Mouse (Mus musculus): Measurements from ENCODE around the gene Clec10a.
A peak's percentile ranks its signal among the peaks of the same experiment; 100 is the strongest.
"Not testable (repeated sequence)": the region's sequence is repeated elsewhere in the genome, so short reads cannot be mapped to it uniquely, and the experiment has no call there.

The Clec10a gene

DNA sequence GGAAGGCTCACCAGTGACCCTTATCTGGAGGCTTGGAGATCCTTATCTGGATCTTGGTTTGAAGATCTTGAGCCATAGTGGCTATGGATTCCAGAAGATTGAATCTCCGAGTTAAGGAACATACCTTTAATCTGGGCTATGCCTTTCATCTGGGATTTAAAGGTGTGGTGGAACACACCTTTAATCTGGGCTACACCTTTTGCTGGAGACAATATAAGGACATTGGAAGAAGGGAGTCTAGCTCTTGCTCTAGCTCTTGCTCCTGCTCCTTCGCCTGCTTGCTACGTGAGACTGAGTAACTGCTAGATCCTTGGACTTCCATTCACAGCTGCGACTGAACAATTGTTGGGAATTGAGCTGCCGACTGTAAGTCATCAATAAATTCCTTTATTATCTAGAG is at the start of gene Clec10a:
Clec10a (plus strand) TSS at position 301 of the 400 bp plus-strand sequence.
- not testable (repeated sequence) for DNase-seq

DNA sequence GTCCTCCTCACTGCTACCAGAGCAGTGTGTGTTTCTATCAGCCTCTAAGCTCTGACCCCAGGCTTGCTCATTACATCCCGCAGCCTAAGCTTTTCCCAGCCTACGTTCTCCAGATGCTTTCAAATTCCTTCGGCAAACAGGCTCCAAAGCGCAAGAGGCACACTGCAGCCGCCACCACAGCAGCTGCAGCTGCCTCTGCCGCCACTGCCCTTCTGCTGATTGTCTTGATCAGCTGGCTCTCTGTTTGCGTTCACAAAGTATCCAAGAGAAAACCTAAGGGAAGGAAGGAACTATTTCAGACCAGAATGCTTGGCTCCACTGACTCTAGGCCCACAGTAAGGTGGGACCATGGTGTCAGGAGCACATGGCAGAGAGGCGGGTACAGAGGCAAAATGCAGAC is 48.9 kb upstream of the Clec10a start:
- no peak for DNase-seq

DNA sequence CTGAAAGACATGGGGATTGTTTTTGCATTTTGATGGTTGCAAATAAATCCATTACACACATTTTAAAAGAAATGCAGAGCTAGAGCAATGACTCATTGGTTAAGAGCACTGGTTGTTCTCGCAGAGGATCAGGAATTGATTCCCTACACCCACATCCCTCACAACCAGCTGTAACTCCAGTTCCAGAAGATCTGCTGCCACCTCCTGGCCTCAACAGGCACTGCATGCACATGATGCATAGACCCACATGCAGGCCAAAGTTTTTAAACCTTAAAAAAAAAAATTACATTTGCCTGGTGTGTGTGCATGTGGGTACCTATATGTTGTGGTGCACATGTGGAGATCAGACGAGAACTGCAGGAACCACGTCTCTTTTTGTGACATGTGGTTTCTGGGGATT is 45.9 kb upstream of the Clec10a start:
- DNase-seq: peak; percentile 59

DNA sequence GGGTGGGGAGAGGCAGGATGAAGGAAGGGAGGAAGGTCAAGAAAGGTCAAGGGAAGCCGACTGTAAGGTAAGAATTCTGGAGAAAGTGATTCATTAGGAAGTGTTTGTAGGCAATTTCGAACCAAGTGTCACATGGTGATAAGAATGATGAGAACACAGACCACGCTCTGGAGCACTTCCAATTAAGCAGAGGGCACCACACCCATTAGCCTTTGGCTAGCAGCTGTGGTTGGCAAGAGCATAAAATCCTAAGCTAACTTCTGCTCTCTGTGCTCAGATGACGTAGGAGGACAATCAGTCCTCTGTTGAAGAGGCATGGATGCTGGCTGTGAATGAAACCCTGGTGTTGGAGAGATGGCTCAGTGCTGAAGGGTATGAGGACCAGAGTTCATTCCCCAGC is 41.4 kb upstream of the Clec10a start:
- DNase-seq: no peak

DNA sequence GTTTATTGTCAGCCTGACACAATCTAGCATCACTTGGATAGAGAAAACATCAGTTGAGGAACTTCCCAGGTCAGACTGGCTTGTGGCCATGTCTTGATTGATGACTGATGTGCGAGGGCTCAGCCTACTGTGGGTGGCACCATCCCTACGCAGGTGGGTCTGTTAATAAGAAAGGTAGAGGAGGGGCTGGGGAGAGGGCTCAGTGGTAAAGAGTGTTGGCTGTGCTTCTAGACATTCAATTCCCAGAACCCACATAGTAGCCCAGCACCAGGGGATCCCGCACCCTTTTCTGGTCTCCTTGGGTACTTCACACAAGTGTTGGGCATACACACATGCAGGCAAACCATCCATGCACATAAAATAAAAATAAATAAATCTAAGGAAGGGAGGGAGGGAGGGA is 40.1 kb upstream of the Clec10a start:
- no peak for DNase-seq

DNA sequence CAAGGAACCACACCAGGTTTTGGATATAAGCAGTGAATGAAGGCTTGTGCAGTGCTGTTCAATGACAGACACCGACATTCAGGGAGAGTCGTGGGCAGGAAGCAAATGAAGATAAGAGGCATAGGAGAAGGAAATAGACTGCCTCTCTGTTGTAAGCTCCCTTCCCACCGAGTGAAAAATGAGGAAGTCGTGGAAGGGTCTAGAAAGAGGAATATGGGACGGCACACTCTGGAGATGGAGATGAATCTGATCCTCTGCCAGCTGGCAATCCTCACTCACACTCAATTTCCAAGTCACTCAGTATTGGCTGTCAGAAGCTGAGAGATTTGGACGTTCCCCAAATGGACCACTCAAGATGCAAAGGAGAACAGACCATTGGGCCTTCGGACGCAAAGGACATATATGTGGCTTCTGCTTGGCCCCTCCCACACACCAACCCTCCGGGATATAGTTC is 26.0 kb upstream of the Clec10a start, which contains the start of gene Mgl2:
Mgl2 (plus strand) TSS at position 404 of the 454 bp plus-strand sequence.
- DNase-seq: no peak

DNA sequence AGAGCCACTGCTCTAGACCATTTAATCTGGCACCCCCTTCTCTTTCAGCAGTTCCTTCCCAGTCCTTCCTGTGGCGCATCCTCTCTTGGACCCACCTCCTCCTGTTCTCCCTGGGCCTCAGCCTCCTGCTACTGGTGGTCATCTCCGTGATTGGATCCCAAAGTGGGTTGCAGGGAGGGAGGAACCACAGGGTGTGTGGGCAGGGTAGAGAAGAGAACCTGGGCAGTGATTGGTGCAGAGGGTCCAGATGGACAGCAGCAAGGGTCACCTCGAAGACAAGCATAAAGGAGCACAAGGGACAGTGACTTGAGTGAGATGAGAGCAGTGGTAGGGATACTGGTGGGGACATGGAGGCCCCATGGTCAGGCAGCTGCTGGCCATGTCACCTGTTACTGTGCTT is 21.0 kb upstream of the Clec10a start:
- not testable (repeated sequence) for DNase-seq

DNA sequence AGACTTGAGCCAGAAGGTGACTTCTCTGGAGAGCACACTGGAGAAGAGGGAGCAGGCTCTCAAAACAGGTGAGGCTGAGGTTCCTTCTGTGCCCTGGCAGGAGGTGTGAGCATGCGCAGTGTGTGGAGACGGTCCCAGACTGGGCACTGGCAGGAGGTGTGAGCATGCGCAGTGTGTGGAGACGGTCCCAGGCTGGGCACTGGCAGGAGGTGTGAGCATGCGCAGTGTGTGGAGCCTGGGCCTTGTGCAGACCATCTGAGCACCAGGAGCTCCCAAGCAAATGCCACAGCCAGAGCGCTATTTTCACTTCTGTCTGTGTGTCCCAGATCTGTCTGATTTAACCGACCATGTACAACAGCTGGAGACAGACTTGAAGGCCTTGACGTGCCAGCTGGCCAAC is 20.1 kb upstream of the Clec10a start:
- DNase-seq: not testable (repeated sequence)

DNA sequence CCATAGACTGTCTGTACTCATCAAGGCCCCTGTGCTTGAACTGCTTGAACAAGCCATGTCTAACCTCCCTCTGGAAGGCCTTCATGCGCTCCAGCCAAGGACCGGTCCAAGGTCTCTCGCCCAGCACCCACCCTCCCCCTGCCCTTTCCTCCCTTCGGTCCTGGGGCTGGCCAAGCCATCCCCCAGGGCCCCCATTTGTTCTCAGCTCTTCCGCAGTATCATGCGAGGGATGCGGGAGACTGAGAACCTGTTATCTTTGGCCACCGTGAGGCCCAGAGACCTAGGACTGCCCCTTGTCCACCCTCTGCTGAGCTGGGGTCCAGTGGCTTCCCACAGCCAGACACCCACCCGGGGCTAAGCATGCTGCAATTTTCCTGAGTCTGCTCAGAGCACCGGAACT is 16.8 kb upstream of the Clec10a start:
- DNase-seq: no peak

DNA sequence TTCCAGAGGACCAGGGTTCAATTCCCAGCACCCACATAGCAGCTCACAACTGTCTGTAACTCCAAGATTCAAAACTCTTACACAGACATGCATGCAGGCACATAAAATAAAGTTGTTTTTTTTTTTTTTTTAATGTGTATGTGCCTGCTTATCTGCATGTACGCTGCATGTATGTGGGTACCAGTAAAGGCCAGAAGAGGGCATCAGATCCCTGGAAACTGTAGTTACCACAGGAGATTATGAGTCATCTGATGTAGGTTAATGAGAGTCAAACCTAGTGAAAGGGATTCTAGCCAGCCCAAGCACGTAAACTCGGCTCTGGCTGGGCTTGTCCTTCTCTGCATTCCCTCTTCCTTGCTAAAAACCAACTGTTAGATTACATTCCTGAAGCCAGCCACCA is 4.9 kb upstream of the Clec10a start:
- DNase-seq: no peak

DNA sequence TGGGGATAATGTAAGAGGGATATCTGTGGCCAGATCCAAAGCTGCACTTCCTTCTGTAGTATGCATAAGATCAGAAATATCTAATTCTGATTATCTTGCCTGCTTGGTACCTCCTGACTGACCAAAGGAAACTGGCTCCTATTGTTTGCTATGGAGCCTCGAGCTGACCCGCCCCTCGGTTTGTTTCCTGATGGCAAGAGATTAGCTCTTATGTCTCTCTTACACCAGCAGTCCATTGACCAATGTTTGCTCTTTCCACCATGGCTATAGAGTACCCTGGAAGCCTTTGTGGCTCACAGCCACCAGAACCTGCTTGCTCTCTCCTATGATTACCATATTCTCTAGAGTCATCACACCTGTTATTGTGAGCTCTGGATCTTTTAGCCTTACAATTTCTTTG is 6.3 kb downstream of the Clec10a start:
- no peak for DNase-seq

DNA sequence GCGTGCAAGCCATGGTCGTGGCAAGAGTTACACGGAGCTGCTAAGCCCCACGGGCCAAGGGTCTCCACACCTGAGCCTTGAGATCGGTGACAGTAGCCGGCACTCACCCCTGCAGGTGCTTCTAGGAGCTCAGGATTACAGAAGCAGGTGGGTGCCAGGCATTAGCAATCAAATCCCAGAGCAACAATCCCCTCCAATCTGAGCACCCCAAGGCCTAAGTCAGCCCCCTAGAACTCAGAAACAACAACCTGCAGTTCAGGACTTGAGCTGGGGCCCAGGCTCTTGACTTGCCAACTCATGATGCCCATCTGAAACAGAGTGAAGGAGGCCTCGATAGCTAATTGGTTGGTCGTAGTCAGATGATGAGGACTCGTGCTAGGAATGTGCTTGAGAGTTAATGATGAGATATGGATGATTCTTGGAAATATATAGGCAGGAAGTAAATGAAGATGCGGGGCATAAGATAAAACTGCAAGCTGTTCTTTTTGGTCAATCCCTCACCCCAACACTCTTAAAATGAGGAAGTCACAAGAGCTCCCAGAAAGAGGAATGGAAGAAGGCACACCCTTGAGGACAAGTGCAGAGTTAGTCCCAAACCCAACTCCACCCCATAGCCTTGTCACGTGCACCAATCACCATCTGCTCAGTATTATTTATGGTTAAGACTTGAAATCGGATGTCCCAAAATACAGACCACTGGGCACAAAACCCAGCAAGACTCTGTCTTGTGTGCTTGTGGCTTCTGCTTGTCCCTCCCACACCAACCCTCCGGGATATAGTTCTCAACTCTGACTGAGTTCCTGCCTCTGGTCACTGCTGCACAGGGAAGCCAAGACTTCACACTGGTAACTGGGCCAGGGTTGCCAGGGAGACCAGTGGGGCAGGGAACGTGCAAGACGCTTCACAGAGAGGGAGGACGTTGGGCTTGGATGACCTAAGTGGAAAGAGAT is 10.2 kb downstream of the Clec10a start:
- DNase-seq: no peak

DNA sequence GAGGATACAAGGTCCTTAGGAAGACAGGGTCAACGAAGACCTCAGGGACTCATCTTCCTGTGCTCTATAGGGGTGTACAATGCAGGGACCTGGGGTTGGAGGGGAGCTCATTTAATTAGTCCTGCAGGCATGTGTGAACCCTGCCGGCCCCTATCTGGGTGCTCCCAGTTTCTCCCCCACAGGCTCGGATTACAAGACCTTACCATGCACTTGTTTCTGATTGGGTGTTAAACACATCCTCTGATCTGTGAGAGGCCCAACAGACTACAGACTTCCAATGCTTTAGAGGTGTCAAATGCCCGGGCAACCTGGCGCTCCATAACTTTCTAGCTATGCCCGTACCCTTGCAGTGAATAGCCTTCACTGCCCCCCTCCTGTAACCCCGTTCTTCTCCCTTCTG is 12.1 kb downstream of the Clec10a start:
- DNase-seq: no peak

DNA sequence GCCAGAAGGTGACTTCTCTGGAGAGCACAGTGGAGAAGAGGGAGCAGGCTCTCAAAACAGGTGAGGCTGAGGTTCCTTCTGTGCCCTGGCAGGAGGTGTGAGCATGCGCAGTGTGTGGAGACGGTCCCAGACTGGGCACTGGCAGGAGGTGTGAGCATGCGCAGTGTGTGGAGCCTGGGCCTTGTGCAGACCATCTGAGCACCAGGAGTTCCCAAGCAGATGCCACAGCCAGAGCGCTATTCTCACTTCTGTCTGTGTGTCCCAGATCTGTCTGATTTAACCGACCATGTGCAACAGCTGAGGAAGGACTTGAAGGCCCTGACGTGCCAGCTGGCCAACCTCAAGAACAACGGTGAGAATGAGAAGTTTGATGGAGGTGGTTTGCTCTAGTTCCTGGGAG is 13.5 kb downstream of the Clec10a start:
- not testable (repeated sequence) for DNase-seq

DNA sequence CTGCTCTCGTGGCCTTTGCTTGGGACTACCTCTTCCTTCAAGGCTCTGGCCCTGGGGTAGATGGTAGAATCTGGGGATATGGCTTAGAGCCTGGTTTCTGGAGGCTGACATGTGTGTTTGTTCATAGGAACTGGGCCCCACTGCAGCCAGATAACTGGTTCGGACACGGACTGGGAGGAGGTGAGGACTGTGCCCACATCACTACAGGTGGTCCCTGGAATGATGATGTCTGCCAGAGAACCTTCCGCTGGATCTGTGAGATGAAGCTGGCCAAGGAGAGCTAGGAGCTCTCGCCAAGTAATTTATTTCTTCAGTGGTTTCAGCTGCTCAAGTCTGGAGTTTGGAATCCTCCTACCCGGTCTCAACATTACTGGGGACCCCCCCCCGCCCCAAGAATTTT is 14.3 kb downstream of the Clec10a start:
- no peak for DNase-seq

DNA sequence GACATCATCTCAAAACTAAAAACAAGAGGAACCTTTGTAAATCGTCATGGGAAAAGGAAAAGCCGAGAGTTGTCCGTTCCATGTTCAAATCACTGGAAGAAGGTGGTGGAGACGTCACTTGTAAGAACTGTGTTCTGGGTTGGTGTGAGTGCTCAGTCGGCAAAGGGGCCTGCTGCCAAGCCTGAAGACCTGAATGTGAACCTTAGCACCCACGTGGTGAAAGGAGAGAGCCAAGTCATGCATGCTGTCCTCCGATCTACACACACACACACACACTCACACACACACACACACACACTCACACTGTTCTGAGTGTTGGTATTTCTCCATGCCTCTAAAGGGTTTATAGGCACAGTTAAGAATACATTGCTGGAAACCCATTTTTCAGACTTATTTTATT is 15.2 kb downstream of the Clec10a start:
- DNase-seq: no peak

DNA sequence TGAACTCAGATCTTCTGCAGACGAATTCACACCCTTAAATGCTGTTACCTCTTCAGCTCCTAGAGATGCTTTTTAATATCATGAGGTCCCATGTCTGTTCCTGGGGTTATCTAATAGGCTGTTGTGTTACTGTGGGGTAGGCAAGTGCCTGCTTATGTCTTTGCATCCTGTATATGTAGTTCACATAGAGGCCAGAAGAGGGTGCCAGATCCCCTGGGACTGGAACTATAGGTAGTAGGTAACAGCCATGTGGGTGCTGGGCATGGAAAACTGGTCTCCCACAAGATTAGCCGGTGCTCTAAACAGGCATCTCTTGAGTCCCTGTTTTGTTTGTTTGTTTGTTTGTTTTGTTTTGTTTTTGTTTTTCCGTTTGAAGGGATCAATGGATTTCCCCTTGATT is 15.8 kb downstream of the Clec10a start:
- peak; percentile 26 to 29 for DNase-seq

DNA sequence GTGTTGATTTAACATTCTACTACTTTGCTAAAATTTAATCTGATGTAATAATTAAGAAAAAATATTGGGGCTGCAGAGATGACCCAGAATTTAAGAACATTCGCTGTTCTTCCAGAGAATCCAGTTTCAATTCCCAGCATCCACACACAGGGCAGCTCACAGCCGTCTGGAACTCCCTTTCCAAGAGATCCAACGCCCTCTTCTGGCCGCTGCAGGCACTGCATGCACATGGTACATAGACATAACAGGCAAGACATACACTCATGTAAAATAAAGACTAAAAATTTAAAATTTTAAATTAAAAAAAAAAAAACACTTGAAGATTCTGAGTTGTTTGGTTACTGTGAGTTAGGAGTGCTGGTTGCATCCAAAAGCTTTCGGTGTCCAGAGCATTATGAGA is 16.3 kb downstream of the Clec10a start:
- DNase-seq: peak in 1 of 2 experiments; percentile 9

DNA sequence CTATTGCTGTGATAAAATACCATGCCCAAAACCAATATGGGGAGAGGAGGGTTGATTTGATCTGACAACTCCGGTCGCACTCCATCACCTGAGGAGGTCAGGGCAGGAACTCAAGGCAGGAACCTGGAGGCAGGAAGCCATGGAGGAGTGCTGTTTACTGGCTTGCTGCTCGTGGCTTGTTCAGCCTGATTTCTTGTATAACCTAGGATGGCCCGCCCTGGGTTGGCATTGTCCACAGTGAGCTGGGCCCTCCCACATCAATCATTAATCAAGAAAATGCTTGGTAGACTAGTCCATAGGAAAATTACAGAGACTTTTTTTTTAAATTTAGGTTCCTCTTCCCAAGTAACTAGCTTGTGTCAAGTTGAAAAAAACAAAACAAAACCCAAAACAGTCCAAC is 18.5 kb downstream of the Clec10a start:
- no peak for DNase-seq

DNA sequence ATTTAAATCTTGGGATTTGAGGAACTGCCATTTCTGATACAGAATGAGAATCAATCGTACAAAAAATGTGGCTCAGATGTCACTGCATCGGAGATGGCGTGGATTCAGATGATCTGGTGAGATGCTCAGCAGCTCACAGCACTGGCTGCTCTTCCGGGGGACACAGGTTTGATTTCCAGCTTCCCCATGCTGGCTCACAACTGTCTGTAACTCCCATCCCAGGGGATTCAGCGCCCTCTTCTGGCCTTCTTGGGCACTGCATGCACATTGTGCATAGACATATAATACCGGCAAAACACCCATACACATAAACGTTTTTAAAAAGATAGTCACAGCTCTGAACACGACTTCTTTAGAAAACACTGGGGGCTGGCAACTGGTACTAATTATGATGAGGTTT is 21.6 kb downstream of the Clec10a start:
- DNase-seq: no peak

DNA sequence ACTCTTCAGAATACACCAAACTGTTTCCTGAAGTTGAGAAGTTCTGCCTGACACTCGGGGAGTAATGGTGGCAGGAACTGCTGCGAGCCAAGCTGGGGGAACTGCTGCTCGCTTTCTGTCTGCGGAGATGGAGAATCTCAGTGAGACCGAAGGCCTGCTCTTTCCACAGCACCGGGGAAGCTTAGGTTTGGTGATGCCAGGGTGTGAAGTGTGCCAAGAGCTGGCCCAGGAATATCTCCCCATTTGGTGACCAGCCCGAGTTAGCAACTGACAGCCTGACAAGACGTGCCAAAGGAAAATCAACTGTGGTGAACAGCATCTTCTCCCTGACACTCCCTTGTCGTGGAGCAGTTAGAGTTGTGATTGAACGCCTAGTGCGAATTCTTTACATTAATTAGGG is 22.3 kb downstream of the Clec10a start:
- DNase-seq: no peak

DNA sequence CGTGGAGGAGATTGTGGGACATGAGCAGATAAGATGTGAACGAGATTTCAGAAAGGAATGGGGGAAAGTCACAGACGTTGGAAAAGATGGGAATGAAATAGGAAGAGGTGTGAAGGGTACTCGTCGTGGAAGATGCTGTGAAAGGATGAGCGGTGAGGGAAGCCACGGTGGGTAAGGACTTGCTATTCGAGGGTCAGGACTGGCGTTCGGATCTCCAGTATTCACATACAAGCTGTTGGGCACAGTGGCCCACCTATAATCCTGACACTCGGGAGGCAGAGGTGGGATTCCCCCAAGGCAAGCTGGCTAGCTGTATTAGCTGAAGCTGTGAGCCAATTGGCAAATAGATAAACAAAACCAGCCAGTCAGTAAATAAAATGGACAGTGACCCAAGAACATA is 22.8 kb downstream of the Clec10a start:
- DNase-seq: no peak

DNA sequence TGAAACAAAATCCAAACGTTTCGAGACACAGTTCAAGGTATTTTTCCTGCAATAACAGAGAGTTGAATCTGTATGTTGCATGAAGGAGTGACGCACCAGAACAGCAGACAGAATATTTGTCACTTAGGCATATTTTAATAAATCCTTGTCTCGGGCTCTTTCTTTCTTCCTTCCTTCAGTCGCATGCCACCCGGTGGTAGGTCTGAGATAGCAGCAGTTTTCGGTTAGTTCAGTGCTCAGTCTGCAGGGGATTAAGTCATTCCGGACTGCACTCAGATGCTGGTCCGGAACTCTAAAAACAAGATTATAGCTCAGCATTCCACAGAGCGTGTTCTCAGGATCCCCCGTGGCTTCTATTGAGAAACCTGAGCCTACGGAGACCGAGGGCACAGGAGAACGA is 23.4 kb downstream of the Clec10a start:
- DNase-seq: no peak

DNA sequence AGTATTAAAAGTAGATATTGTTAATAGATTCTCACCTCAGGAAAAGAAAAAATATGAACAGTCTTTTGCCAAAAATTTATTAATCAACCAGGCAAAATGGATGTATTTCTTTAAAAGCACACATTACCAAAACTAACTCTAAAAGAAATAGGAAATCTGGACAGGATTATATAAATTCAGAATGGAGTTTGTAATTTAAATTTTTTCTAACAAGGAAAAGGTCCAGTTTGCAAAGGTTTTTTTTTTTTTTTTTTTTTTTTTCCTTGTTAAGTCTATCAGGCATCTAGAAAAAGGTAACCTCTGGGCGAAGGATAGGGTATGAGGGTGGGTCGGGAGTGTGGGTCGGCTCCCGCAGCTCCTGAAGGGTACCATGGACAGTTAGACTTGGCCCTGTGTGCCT is 24.5 kb downstream of the Clec10a start:
- no peak for DNase-seq

DNA sequence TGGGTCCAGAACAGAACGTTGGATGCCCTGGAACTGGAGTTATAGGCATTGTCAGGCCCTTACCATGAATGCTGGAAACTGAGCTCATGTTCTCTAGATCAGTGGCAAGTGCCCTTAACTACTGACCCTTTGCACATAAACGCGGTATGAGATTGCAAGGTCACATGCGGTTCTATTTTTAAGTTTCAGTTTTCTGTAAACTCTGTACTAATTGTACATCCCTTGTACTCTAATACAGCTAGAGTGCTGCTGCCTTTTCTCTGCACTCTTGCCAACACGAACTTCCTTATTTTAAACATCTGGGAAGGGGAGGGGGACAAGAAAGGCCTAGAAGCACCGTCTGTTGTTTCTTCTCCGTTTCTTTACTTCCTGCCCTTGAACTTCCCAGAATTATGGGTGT is 29.1 kb downstream of the Clec10a start:
- DNase-seq: no peak
